Mouse (Mus musculus) kidney, postnatal 36 days (tissue): ENCODE data around the gene Syne2.
A peak's percentile ranks its signal among the peaks of the same experiment; 100 is the strongest.

ENCODE experiments used
- DNase-seq, 2 experiments: peaks; one replicate each; pipeline ENCODE4 v3.0.0; 2021 to 2022; ENCODE audit warnings: mixed read lengths in 2 of 2

Gene Syne2

DNA sequence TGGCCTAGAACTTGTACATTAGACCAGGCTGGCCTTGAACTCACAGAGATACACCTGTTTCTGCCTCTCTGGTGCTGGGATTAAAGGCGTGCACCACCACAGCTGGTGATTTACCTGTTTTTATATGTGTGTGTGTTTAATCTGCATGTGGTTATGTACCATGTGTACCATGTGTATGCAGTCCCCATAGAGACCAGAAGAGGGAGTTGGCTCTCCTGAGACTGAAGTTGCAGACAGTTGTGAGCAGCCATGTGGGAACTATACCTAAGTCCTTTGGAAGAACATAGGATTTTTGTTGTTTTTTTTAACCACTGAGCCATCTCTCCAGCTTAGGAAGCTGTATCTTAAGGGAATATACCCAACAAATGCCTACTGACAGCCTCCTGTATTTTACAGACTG lies 134.1 kb downstream of the Syne2 start:
- DNase-seq: peak in 1 of 2 experiments; percentile 22

DNA sequence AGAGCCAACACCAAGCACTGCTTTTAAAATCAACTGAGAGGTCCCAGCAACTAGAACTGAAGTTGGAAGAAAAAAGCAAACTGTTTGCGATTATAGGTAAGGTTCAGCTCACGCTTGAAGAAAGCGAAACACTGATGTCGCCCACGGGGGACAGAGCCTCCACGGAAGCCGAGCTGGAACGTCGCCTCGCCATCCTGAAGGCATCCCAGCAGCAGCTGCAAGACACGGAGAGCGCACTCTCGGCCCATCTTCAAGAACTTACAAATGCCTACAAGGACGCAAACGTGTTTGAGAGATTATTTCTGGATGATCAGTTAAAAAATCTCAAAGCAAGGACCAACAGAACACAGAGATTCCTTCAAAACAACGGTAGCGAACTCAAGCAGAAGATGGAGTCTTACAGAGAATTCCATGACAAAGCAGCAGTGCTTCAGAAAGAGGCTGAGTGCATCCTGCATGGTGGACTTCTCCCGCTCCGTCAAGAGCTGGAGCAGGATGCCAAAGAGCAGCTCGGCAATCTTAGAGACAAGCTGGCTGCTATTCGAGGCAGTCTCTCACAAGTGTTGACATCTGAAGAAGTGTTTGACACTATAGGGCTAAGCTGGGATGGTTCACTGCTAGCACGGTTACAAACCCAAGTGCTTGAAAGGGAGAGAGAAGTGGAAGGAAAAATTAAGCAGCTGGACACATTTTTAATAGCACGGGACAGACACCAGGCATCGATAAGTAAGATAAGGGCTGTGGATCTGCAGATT lies 148.7 kb downstream of the Syne2 start:
- no peak for DNase-seq

DNA sequence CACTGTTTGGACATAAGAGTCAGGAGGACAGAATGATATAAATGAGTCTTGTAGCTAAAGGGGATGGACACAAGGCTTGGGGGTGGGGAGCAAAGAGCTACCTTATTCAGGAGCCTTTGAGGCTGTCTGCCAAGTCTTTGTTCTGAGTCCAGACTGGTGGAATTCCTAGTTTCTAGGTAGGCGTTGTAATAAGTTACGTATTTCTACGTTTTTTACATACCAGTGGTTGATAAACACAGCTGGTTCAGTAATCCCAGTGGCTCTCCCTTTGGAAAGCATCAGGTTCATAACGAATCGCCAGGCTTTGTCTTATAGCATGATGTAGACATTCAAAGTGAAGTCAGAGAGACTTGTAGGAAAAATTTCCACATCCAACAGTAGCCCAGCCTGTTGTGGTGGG lies 161.1 kb downstream of the Syne2 start:
- peak; percentile 76 to 88 for DNase-seq

DNA sequence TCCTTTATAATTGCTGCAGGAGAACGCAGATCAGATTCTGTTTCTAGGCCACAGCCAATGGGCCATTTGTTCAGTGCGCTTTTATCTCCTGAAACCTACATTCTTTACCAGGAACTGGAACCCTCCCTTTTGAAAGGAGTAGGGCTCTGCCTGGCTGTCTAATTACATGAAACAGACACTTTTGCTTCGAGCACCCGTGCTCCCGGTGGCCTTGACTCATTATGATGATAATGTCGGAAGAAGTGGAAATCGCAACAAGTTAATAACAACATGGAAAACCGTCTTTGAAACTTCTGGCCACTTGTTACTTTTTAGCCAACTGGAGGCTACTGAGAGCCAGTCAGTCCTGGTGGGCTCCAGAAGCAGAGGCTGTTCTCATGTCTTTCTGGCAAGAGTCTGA lies 165.4 kb downstream of the Syne2 start:
- DNase-seq: no peak

DNA sequence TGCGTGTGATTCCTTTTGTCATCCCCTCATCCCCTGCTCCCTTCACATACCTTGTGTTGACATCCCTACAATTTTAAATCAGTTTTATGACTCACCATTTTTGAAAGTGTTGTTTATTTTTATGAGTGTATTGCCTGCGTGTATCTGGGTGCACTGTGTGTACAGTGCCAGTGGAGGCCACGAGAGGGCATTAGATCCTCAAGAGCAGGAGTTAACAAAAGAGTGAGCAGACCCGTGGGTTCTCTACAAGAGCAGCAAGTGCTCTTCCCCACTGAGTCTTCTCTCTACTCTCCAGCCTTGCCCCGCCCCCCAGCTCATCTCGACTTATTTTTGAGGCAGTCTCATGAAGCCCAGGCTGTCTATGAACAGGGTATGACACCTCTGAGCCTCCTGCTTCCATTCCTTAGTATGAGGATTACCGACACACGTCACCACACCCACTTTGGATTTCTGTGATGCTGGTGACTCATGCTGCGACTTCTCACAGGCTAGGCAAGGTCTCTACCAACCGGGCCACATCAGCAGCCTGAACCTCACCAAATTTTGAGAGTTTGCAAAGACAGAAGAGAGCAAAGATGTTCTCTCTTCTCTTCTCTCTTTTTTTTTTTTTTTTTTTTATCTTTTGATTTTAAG lies 174.4 kb downstream of the Syne2 start:
- peak; percentile 21 to 49 for DNase-seq

DNA sequence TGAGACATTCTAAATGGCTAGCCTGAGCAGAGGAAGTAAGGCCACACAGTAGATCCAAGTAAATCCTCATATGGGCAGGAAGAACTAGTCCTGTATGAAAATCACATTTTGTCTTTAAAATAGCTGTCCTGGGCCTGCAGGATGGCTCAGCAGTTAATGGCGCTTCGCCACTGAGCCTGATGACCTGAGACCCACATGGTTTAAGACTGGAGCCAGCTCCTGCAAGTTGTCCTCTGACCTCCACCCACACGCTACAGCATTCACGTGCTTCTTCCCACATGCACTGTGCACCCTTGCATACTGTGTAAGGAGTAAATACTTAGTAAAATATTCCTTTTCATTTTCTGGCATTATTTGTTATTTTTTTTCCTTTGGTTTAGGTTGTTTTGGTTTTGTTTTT lies 175.0 kb downstream of the Syne2 start:
- DNase-seq: peak; percentile 72 to 73

DNA sequence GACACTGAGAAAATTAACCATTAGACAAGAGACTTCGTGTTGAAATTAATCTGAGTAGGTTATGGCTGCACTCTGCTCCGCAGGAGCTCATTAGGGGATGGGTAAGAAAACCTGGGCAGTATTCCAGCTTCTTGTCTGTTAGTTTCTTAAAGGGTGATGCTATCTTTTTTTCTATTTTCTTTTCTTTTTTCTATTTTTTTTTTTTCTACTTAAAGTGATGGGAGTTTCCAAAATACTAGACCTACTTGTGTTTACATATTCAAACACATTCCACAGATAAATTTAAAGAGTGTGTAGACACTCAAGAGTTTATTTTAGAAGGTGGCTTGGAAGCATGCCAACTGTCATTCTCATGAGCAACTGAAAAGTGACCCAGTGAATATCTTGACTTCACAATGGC lies 177.2 kb downstream of the Syne2 start:
- peak; percentile 34 to 79 for DNase-seq

DNA sequence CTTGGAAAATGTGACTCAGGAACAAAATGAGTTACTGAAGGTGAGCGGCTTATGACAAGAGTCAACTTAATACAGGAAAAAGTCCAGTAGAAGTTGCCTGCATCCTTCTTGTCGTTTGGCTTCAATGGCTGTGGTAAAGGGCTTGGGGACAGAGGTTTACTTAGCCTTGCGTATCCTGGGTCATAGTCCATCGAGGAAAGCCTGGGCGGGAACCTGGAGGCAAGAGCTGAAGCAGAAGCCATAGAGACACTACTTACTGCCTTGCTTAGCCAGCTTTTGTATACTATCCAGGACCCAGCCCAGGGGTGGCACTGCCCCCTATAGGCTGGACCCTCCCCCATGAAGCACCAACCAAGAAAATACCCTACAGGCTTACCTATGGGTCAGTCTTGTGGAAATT lies 179.6 kb downstream of the Syne2 start:
- peak; percentile 71 to 81 for DNase-seq

DNA sequence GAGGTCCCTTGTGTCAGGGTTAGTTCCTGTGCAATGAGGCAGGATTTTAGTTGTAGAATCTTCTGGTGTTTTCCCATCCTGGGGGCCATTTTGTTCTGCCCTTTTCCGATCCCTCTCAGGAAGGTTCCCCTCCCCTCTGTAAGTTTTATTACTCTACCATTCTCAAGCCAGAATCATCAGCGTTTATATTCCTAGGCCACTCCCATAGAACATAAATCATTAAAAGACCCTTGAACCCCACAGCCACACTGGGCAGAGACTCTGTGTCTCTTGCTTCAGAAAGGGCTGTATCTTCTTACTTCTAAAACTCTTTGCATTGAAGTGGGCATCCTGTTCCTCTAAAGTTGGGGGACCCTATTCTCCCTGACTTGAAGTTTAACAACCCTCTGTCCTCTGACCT lies 180.5 kb downstream of the Syne2 start:
- peak in 1 of 2 experiments; percentile 16 for DNase-seq

DNA sequence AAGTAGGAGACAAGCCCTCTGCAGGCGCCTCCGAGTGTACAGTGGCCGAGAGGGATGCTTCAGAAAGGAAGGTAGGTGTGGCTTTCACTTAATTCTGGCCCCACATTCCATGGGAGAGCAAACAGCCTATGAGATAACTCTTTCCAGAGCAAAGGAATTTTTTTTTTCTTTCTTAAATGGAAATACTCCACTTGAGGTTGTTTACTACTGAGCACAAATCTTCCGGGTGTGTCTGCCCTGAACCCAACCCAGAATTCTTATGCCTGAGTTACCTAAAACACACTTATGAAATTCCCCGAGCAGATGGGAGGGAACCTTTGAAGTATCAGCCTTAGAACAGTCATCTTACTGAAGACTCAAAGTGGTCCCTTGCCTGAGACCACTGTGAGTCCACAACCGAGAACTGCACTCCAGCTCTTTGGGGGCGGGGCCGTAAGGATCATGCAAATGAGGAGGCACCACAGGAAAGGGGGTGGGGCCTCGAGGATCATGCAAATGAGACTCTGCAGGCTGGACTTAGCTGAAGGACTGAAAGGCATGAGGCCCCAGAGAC lies 186.8 kb downstream of the Syne2 start:
- peak; percentile 40 to 70 for DNase-seq

DNA sequence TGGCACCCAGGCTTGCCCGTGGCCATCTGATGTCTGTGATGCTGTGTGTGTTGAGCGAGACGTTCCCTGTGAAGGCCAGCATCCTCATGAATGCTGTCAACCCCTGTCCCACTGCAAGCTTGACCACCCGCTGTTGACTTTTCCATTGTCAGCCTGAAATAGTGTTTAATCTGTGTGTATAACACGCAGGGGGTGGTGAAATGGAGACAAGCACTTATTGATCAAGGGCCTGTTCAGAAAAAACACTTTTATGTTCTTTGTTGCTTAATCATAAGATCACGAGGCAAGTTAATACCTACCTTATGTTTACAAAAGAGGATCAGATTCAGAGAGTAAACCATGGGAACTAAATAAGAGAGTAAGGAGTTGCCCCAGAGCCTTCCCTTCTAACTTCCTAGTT lies 191.1 kb downstream of the Syne2 start:
- DNase-seq: no peak

DNA sequence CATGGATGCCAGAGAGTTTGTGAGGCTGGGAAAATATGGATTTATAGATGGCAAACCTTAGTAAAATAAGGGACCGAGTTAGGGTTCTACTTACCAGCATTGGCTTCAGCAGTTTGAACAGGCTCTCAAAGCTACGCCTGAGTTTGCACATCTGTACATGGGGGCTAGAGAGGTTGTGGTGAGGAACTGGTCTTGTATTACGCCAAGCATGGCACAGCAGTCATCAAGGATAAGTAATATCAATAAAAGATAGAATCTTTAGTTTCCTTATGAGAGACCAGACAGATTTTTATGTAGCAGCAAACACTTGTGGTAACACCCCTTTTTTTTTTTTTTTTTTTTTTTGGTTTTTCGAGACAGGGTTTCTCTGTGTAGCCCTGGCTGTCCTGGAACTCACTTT lies 194.9 kb downstream of the Syne2 start:
- no peak for DNase-seq

DNA sequence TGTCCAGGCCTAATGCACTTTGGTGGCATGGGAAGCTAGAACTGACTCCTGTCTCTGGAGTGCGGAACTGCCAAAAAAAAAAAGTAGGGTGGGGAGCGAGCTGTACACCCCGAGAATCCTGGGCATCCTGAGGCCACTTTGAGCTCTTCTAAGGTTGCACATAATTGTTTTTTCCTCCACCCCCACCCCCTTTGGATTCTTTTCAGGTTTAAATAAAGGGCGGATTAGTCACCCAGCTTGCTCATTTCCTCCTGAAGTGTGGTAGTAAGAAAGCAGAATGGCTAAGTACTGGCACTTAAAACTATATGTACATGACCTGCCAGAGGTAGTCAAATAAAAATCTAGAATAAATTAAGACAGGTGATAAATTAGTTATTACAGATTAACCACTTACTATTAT lies 195.5 kb downstream of the Syne2 start:
- DNase-seq: no peak

DNA sequence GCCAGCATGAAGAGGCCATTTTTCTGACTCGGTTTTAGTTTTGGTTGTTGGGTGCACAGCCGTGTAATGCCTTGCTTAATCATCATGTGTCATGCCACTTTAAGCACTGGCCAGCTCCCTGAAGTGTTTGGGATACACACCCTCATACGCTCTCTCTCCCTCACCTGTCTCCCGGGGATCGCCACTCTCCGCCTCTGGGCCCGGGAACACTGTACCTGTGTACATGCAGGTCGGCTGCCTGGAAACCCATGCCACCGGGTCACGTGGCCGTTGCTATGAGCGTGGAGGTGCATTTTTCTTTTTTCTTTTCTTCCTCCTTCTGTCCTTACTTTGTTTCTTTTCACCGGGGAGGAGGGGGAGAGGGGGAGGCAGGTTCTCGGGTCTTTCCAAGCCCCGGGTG lies 197.1 kb downstream of the Syne2 start:
- no peak for DNase-seq

DNA sequence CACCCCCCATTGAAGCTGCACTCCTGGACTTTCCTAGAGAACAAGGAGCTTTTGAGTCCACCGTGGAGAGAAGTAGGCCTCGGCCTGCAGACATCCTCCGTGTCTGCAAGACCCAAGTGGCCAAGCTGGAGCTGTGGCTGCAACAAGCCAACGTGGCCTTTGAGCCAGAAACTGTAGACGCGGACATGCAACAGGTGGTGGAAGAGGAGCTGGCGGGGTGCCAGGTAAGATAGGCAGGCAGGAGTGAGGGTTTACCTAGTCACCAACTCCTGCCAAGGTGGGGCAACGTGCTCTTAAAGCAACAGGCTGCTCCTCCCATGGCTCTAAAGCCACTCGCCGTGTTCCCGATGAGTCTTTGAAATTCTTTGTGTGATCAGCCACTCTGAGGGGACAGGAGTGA lies 197.6 kb downstream of the Syne2 start:
- peak; percentile 47 to 72 for DNase-seq

DNA sequence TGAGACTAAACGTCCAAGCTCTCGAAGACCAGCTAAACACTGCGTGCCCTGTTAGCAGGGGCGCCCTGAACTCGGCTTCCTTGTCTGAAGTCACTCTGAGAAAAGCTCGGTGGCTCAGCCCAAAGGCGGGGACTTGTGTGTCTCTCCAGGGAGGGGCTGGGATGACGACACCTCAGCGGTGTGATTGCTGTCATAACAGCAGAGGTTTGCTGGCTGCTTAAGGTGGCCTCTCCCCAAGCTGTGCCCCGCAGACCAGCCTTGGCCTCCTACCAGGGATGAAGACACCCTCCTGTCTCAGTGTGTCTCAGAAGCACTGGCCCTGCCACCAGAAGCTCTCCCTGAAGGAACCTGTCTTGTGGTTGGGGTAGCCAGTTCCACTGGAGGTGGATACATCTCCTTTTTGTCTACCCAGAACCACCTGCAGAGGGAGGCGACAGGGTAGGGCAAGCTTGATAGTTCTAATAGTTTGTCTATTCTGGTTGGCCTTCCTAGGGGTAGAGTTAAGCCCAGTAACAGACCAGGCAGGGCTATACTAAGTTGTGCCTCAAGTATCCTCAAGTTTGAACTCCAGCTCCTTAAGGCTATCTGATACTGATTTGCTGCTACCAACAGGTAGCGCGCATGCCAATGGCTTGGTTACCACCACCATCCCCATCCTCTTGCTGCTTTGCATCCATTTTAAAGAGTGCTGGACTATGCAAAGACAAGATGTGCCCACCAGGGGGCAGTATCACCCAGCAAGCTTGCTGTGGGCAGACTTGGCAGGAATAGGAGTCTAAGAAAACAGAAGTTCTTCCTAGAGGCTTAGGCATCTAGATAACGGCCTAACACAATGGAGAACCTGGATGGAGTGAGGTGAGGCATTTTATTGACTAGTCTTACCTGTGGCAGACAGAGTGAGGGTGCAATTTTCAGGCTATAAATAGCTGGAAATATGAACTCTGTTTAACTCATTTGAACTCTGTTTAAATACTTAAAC lies 198.5 kb downstream of the Syne2 start:
- peak; percentile 58 to 86 for DNase-seq

DNA sequence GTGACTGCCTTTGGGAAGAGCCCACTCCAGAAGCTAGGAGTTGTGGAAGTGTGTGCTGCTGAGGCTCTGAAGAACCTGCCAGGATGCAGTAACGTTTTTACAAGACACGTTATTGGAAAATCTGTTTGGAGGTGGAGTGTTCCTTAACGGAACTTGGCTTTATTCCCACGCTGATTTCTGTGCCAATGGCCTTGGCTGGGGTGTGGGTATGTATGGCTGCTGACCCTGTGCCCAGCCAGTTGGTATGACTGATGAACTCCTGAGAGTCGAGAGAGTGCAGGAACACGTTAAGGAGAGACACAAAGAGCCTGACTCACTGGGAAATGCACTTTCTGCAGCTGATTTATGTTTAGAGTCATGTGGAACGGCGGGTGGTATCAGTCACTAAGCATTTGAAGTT lies 200.7 kb downstream of the Syne2 start:
- peak in 1 of 2 experiments; percentile 28 for DNase-seq

DNA sequence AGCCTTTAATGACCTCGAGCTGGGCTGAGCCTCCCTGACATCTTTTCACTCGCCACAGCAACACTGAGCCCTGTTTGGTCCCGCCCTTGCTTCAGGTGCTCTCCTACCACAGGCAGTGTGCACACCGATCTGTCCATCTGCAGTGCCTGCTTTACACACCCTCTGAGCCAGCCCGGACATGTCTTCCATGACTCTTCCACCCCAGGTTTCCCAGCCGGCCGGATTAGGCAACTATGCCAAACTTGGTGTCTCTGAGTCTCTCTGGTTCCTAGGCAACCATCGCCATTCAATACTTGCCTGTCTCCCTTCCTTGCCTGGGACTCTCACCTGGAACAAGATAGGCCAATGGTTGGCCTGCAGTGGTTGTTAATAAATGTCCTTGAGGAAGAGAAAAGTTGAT lies 224.4 kb downstream of the Syne2 start:
- DNase-seq: no peak

DNA sequence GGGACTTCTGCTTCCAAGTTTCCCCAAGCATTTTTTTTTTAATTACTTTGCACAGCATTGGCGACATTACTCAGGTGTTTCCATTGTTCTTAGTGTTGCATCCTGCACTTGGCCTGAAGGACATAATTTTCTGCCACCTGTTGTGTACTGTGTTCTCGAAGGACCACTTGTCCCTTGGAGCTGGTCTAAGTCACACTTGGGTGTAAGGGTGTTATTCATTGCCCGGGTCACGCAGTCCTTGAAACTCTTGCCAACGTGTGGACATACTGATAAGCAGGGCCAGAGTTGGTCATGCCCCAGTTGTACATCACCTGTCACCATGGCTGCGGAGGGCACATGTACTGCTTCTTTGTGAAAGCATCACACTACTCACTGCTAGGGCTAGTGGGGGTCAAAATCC lies 228.6 kb downstream of the Syne2 start:
- DNase-seq: no peak

DNA sequence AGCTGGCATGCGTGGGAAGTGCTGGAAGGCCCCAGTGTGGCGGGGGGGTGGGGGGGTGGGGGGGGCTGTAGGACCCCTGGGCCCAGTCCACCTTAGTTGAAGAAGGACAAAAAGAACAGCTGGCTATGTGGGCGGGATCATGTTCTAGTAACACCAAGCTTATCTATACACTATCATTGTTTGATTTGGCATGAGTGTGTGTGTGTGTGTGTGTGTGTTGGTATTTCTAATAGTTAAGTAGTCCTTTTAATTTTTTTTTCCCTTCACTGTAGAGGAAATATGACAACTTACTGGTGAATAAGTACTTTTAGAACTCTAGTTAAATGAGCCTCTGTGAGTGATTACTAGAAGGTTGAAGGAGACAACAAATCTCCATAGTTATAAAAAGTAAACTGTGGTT lies 230.0 kb downstream of the Syne2 start:
- DNase-seq: no peak

DNA sequence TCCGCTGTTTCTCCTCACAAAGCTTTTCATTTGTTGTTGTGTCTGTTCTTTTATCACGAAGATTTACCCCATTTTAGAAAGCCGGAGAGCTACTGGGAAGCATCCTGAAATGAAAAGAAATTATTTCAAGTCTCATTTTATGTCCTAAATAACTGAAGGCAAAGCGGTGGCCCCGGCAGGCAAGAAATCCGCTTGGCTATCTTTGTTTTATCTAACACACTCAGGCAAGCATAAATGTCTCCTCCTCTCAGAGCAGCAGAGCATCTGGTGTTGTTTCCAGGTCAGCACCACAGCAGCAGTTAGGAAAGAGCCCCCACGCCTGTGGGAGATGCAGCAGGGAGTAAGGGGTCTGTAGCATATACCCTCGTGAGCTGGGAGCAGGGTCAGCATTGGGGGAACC lies 230.7 kb downstream of the Syne2 start:
- no peak for DNase-seq

DNA sequence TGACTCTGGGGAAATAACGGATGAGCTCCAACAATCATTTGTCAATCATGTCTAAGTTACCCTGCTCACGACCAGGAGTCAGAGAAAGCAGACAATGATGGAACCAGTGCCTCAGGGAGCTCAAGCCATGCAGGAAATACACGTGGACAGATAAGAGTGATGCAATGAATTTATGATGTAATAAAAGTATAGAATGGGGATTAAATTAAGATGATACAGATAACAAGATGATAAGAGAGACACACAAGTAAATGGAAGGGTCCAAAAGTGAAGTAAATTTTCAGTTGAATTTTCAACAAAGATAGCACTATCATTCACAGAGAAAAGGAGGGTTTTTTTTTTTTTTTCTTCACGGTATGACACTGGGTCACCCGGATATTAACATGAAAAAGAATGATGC lies 231.4 kb downstream of the Syne2 start:
- no peak for DNase-seq

DNA sequence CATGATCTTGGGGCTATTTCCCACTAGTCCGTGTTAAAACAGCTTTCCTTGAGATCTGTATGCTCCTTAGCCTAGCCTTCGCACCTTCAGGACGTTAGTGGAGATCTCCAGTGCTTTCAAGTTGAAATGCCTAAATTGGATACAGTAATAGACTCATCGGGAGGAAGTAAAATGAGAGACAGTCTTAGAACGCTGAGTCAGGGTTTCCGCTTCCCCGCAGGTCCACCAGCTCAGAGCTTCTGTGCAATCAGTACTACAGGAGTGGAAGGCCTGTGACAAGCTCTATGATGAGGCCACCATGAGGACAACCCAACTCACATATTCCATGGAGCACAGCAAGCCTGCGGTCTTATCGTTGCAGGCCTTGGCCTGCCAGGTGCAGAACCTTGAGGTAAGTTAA lies 233.9 kb downstream of the Syne2 start:
- no peak for DNase-seq
